Mouse (Mus musculus): Measurements from ENCODE around the gene Pomt1.

GRCm38 (mm10) chr2:32203853-32204252 is 32.5 kb upstream of the Pomt1 start:
- no peak for TF ChIP-seq RCOR1 (conservative IDR thresholded peaks at IDR 0.05; ENCODE audit: low read depth, low read length)
- no peak for TF ChIP-seq USF1 (IDR thresholded peaks at IDR 0.05; ENCODE audit: low read depth, low read length)
- no peak for TF ChIP-seq MAX (IDR thresholded peaks at IDR 0.05; ENCODE audit: low read length)
- TF ChIP-seq PAX5 (IDR thresholded peaks at IDR 0.05; ENCODE audit: low read length): no peak
- TF ChIP-seq POLR2A (IDR thresholded peaks at IDR 0.05; ENCODE audit: low read depth, low read length): no peak
- no peak for TF ChIP-seq CTCF (conservative IDR thresholded peaks at IDR 0.05 in 1 of 2, IDR thresholded peaks at IDR 0.05 in 1 of 2; ENCODE audit: low read depth in 2 of 2, low read length in 2 of 2)
- TF ChIP-seq CHD2 (IDR thresholded peaks at IDR 0.05; ENCODE audit: low read length): no peak
- TF ChIP-seq TCF12 (IDR thresholded peaks at IDR 0.05; ENCODE audit: low read depth, low read length): no peak
- no peak for TF ChIP-seq ZMIZ1 (IDR thresholded peaks at IDR 0.05; ENCODE audit: low read depth, low read length)
- no peak for TF ChIP-seq MXI1 (IDR thresholded peaks at IDR 0.05; ENCODE audit: low read depth, low read length)

All from CH12.LX (cell line).